Mouse (Mus musculus) bone marrow, adult 2 months (tissue): ENCODE measurements around the gene Pecam1.

Source experiments
- CTCF ChIP-seq: fragments of 200-500 bp; IDR thresholded peaks from 2 replicates; pipeline ENCODE4 v1.5.1; 2011; ENCODE audit warnings: low read length, control low read depth; ENCODE audit not compliant: control insufficient read depth, insufficient read depth
- POLR2A ChIP-seq: fragments of 200-500 bp; IDR thresholded peaks from 2 replicates; pipeline ENCODE4 v1.6.1; 2011; ENCODE audit warnings: low read depth, mild to moderate bottlenecking, control low read depth, low read length, borderline replicate concordance; ENCODE audit not compliant: control insufficient read depth

DNA sequence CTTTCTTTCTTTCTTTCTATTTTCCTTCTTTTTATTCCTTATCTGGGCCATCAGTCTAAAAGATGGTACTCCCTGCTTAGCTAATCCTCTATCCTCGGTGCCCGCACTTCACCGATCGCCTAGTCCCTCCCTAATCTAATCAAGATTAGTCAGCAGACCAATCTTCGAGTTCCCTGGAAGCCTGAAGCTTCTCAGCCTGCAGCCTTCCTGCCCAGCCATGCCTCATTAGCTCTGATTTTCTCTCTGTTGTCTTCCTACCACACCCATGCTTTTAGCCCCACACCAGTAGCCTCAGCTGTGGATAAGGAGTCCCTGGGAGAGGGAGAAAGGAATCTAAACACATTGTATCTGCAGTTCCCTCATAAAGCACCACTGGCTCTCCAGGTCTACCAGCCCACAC is 5.2 kb upstream of the Pecam1 start:
- TF ChIP-seq CTCF (no peak), POLR2A (no peak)
